Mouse (Mus musculus): Measurements from ENCODE around the gene Pcbd2.

DNA sequence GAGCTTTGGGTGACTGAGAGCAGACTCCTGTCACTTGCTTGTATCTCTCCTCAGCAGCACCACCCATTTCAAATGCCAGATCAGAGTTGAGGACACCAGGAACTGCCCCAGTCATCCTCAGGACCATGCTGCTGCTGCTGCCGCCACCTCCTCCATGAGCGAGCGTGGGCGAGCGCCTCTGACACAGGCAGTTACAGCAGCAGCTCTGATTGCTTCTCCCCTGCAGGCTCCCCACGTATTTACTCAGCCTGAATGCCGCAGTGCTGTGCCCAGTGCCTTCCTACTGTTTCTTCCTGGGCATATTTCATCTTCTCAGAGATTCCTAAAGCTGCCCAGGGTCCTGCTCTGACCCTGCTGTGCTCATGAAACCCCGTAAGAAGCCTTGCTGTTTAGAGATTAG lies 15.1 kb downstream of the Pcbd2 start:
- TF ChIP-seq CHD2 (IDR thresholded peaks at IDR 0.05; ENCODE audit: low read depth, low read length) (no peak), ZC3H11A (IDR thresholded peaks at IDR 0.05; ENCODE audit: borderline replicate concordance, low read depth, low read length) (no peak), HCFC1 (IDR thresholded peaks at IDR 0.05; ENCODE audit: borderline replicate concordance, insufficient read depth, low read length) (no peak), MAFK (IDR thresholded peaks at IDR 0.05; ENCODE audit: insufficient read depth, low read depth, low read length) (no peak)

Data from ES-E14 (cell line).